In genomic region chr5:142431029-142431428, GRCm38 (mm10) we compare ENCODE assay signal across 23 mouse cellular contexts. TPM values are rescaled to one million over a fixed set of nuclear protein-coding genes. Genes with fewer than 3 reads are reported as not detected.
A peak's percentile ranks its signal among the peaks of the same experiment; 100 is the strongest.
DNase-seq lines count a peak whose midpoint lies in the region; ATAC-seq and TF ChIP-seq lines count a peak whose summit lies in the region.
"Had no signal": no experiment of that assay in that cellular context is flagged by ENCODE, and none has a peak within 500 bp of the region (broad histone marks: within the 10 kb centered on the region; RNA-seq: fewer than 3 reads in every experiment).

No protein-coding gene starts in this region.

- peaks cover 31% of the 10 kb centered on the region for H3K4me1 ChIP-seq in forebrain, embryonic 12.5 days
- H3K4me1 ChIP-seq in forebrain, embryonic 15.5 days: peaks cover 13% of the 10 kb centered on the region
- H3K4me1 ChIP-seq in liver, adult 2 months (ENCODE audit: control insufficient read depth, insufficient read depth, low read length): peaks cover 28% of the 10 kb centered on the region
- H3K4me1 ChIP-seq in liver, embryonic 12.5 days: peaks cover 44% of the 10 kb centered on the region
- H3K4me1 ChIP-seq in embryonic facial prominence, embryonic 11.5 days (ENCODE audit: control insufficient read depth, insufficient read depth, low read length): peaks cover 5% of the 10 kb centered on the region; the same call in 1 of the 2 replicates
- H3K4me1 ChIP-seq in stomach, postnatal 0 days (replicated peaks; ENCODE audit: control insufficient read depth, insufficient read depth): peaks cover 11% of the 10 kb centered on the region; the same call in 1 of the 2 replicates

- DNase-seq in liver, adult 2 months (ENCODE audit: extremely low read depth, low read depth, low spot score): no peak
- peak; percentile 17 for DNase-seq in embryonic facial prominence, embryonic 11.5 days (ENCODE audit: low spot score)
- no peak for DNase-seq in stomach, postnatal 0 days (ENCODE audit: low spot score)
- DNase-seq in right cerebral cortex, adult 2 months (ENCODE audit: low spot score in 2 of 2): no peak
- no peak for DNase-seq in ovary, adult 18-20 months (ENCODE audit: low spot score)
- DNase-seq: adrenal gland, adult 8-10 months; cerebellum, adult 11-12 months; cerebellum, postnatal 14 days; kidney, adult 9 months; kidney, postnatal 4 days; liver, embryonic 13.5 days; right cerebral cortex, adult 18-20 months; thymus, postnatal 36 days had no signal

- WGBS in forebrain, embryonic 12.5 days: 64% methylated on average over 12 of the region's 12 CpGs
- 70% methylated on average over 12 of the region's 12 CpGs for WGBS in forebrain, embryonic 15.5 days
- WGBS in liver, adult 2 months: 89% methylated on average over 12 of the region's 12 CpGs
- WGBS in liver, embryonic 12.5 days (ENCODE audit: insufficient replicate concordance): 82% methylated on average over 12 of the region's 12 CpGs
- 47% methylated on average over 12 of the region's 12 CpGs for WGBS in embryonic facial prominence, embryonic 11.5 days
- WGBS in stomach, postnatal 0 days: 69% methylated on average over 12 of the region's 12 CpGs

- H3K9ac ChIP-seq in forebrain, embryonic 12.5 days: no peak overlapping the region
- no peak overlapping the region for H3K9ac ChIP-seq in forebrain, embryonic 15.5 days (replicated peaks)
- H3K9ac ChIP-seq in liver, adult 2 months (ENCODE audit: low read depth, low read length): no peak overlapping the region
- no peak overlapping the region for H3K9ac ChIP-seq in liver, embryonic 12.5 days
- H3K9ac ChIP-seq in embryonic facial prominence, embryonic 11.5 days (replicated peaks; ENCODE audit: low read length): no peak overlapping the region
- 0 out of 2 replicates have a peak overlapping the region, but pooled peaks have one; percentile 8 for H3K9ac ChIP-seq in stomach, postnatal 0 days (ENCODE audit: low read length)
- H3K9ac ChIP-seq: hindbrain, embryonic 13.5 days; liver, embryonic 13.5 days; lung, embryonic 15.5 days; midbrain, embryonic 12.5 days; neural tube, embryonic 12.5 days had no signal

- H3K27ac ChIP-seq in forebrain, embryonic 12.5 days: 0 out of 2 replicates have a peak overlapping the region, but pooled peaks have one; percentile 9
- no peak overlapping the region for H3K27ac ChIP-seq in forebrain, embryonic 15.5 days (replicated peaks)
- peak overlapping the region; percentile 37; the same call in 1 of the 2 replicates for H3K27ac ChIP-seq in liver, adult 2 months (replicated peaks; ENCODE audit: insufficient read depth, low read depth, low read length)
- H3K27ac ChIP-seq in liver, embryonic 12.5 days: no peak overlapping the region
- no peak overlapping the region for H3K27ac ChIP-seq in embryonic facial prominence, embryonic 11.5 days (replicated peaks; ENCODE audit: low read depth, low read length)
- H3K27ac ChIP-seq in stomach, postnatal 0 days (replicated peaks): 0 out of 2 replicates have a peak overlapping the region, but pooled peaks have one; percentile 8
- H3K27ac ChIP-seq: hindbrain, embryonic 13.5 days; liver, embryonic 13.5 days; macrophage; midbrain, embryonic 12.5 days; neural tube, embryonic 12.5 days had no signal

- H3K4me2 ChIP-seq in forebrain, embryonic 12.5 days: no peak overlapping the region
- H3K4me2 ChIP-seq in forebrain, embryonic 15.5 days (replicated peaks): no peak overlapping the region
- no peak overlapping the region for H3K4me2 ChIP-seq in liver, embryonic 12.5 days
- H3K4me2 ChIP-seq in embryonic facial prominence, embryonic 11.5 days (ENCODE audit: low read depth, low read length): no peak overlapping the region
- no peak overlapping the region for H3K4me2 ChIP-seq in stomach, postnatal 0 days (replicated peaks; ENCODE audit: low read depth)
- H3K4me2 ChIP-seq: hindbrain, embryonic 13.5 days; liver, embryonic 13.5 days; lung, embryonic 15.5 days; midbrain, embryonic 12.5 days; neural tube, embryonic 12.5 days had no signal

- H3K36me3 ChIP-seq in forebrain, embryonic 12.5 days (replicated peaks): peaks cover 13% of the 10 kb centered on the region
- peaks cover 5% of the 10 kb centered on the region for H3K36me3 ChIP-seq in forebrain, embryonic 15.5 days
- H3K36me3 ChIP-seq in liver, adult 2 months (ENCODE audit: control insufficient read depth, insufficient read depth, low read length): peaks cover 7% of the 10 kb centered on the region; the same call in 1 of the 2 replicates
- peaks cover 15% of the 10 kb centered on the region for H3K36me3 ChIP-seq in liver, embryonic 12.5 days
- H3K36me3 ChIP-seq in embryonic facial prominence, embryonic 11.5 days (replicated peaks; ENCODE audit: control insufficient read depth, insufficient read depth, low read depth, low read length): peaks cover 9% of the 10 kb centered on the region; the same call in 1 of the 2 replicates
- peaks cover 7% of the 10 kb centered on the region; the same call in 1 of the 2 replicates for H3K36me3 ChIP-seq in stomach, postnatal 0 days (ENCODE audit: control insufficient read depth, insufficient read depth, low read length)

- TF ChIP-seq POLR2A in liver, adult 2 months (IDR thresholded peaks at IDR 0.05; ENCODE audit: extremely low read depth, insufficient read depth, low read length): no peak

- ATAC-seq in forebrain, embryonic 12.5 days (ENCODE audit: low FRiP score): no peak
- no peak for ATAC-seq in forebrain, embryonic 15.5 days (replicated peaks)
- no peak for ATAC-seq in liver, embryonic 12.5 days
- ATAC-seq in embryonic facial prominence, embryonic 11.5 days (replicated peaks; ENCODE audit: insufficient number of reproducible peaks, low FRiP score, low TSS enrichment, low read depth): no peak
- no peak for ATAC-seq in stomach, postnatal 0 days (ENCODE audit: low FRiP score, low TSS enrichment)
- ATAC-seq: CD4-positive, CD25-positive, alpha-beta regulatory T cell, adult 4 months; forebrain, embryonic 16.5 days had no signal

- no peaks in the 10 kb centered on the region for H3K27me3 ChIP-seq in forebrain, embryonic 12.5 days
- no peaks in the 10 kb centered on the region for H3K27me3 ChIP-seq in forebrain, embryonic 15.5 days
- H3K27me3 ChIP-seq in liver, adult 2 months (ENCODE audit: control insufficient read depth, insufficient read depth, low read length): no peaks in the 10 kb centered on the region
- H3K27me3 ChIP-seq in liver, embryonic 12.5 days (replicated peaks): no peaks in the 10 kb centered on the region
- no peaks in the 10 kb centered on the region for H3K27me3 ChIP-seq in embryonic facial prominence, embryonic 11.5 days (ENCODE audit: control insufficient read depth, insufficient read depth, low read length)
- no peaks in the 10 kb centered on the region for H3K27me3 ChIP-seq in stomach, postnatal 0 days (ENCODE audit: control insufficient read depth, insufficient read depth, low read length)
- H3K27me3 ChIP-seq: hindbrain, embryonic 13.5 days; liver, embryonic 13.5 days; lung, embryonic 15.5 days; midbrain, embryonic 12.5 days; neural tube, embryonic 12.5 days had no signal

- H3K4me3 ChIP-seq in forebrain, embryonic 12.5 days (replicated peaks): no peak overlapping the region
- H3K4me3 ChIP-seq in forebrain, embryonic 15.5 days: no peak overlapping the region
- no peak overlapping the region for H3K4me3 ChIP-seq in liver, adult 2 months (ENCODE audit: insufficient read depth, low read depth, low read length)
- H3K4me3 ChIP-seq in liver, embryonic 12.5 days: no peak overlapping the region
- H3K4me3 ChIP-seq in embryonic facial prominence, embryonic 11.5 days (ENCODE audit: low read depth, low read length): no peak overlapping the region
- no peak overlapping the region for H3K4me3 ChIP-seq in stomach, postnatal 0 days (ENCODE audit: low read depth, low read length)
- H3K4me3 ChIP-seq: hindbrain, embryonic 13.5 days; liver, embryonic 13.5 days; lung, embryonic 15.5 days; midbrain, embryonic 12.5 days; neural tube, embryonic 12.5 days had no signal

- TF ChIP-seq EP300 in stomach, postnatal 0 days (optimal IDR thresholded peaks at IDR 0.05): no peak

- TF ChIP-seq CTCF in liver, adult 2 months (IDR thresholded peaks at IDR 0.05; ENCODE audit: low read depth, low read length): no peak
- TF ChIP-seq CTCF in stomach, postnatal 0 days (IDR thresholded peaks at IDR 0.05; ENCODE audit: low read depth): no peak

- no peaks in the 10 kb centered on the region for H3K9me3 ChIP-seq in forebrain, embryonic 12.5 days
- no peaks in the 10 kb centered on the region for H3K9me3 ChIP-seq in forebrain, embryonic 15.5 days
- no peaks in the 10 kb centered on the region for H3K9me3 ChIP-seq in liver, embryonic 12.5 days (replicated peaks)
- H3K9me3 ChIP-seq in embryonic facial prominence, embryonic 11.5 days (replicated peaks; ENCODE audit: control insufficient read depth, low read length): no peaks in the 10 kb centered on the region
- no peaks in the 10 kb centered on the region for H3K9me3 ChIP-seq in stomach, postnatal 0 days (ENCODE audit: control insufficient read depth, low read length)
- H3K9me3 ChIP-seq: hindbrain, embryonic 13.5 days; liver, embryonic 13.5 days; lung, embryonic 15.5 days; midbrain, embryonic 12.5 days; neural tube, embryonic 12.5 days had no signal

- H3K79me2 ChIP-seq in liver, adult 2 months (ENCODE audit: control insufficient read depth, insufficient read depth, low read length): peaks cover 52% of the 10 kb centered on the region; the same call in 1 of the 2 replicates

RNA-seq across cellular contexts. Expression of gene Foxk1, which starts 29.7 kb away (rescaled TPM):
- polyA plus RNA-seq in forebrain, embryonic 12.5 days (2016; fragmentation: Nextera tagmentation; extraction: Ambion mirVana): 5.2 and 5.9 TPM in 2 replicates
- polyA plus RNA-seq in forebrain, embryonic 15.5 days (2015; fragmentation: Nextera tagmentation; extraction: Ambion mirVana): 3.9 TPM in 2 replicates
- total RNA-seq in liver, adult 2 months (2014; rRNA removed): 3.0 and 5.0 TPM in 2 replicates
- polyA plus RNA-seq in liver, adult 2 months (2012; rRNA removed): 7.2 and 7.6 TPM in 2 replicates
- 3.1 and 4.1 TPM in 2 replicates for polyA plus RNA-seq in liver, embryonic 12.5 days (2016; fragmentation: Nextera tagmentation; extraction: Ambion mirVana)
- polyA plus RNA-seq in embryonic facial prominence, embryonic 11.5 days (2014; fragmentation: Nextera tagmentation; extraction: Ambion mirVana): 2.9 and 3.4 TPM in 2 replicates
- 3.5 and 3.8 TPM in 2 replicates for polyA plus RNA-seq in stomach, postnatal 0 days (2015; fragmentation: Nextera tagmentation; extraction: Ambion mirVana)

RNA-seq across cellular contexts. Expression of gene Ap5z1, which starts 32.7 kb away (rescaled TPM):
- 12.7 and 15.2 TPM in 2 replicates for polyA plus RNA-seq in forebrain, embryonic 12.5 days (2016; fragmentation: Nextera tagmentation; extraction: Ambion mirVana)
- 15.0 and 15.1 TPM in 2 replicates for polyA plus RNA-seq in forebrain, embryonic 15.5 days (2015; fragmentation: Nextera tagmentation; extraction: Ambion mirVana)
- total RNA-seq in liver, adult 2 months (2014; rRNA removed): 3.6 and 6.9 TPM in 2 replicates
- polyA plus RNA-seq in liver, adult 2 months (2012; rRNA removed): 23.3 and 24.9 TPM in 2 replicates
- polyA plus RNA-seq in liver, embryonic 12.5 days (2016; fragmentation: Nextera tagmentation; extraction: Ambion mirVana): 6.8 and 7.4 TPM in 2 replicates
- 5.5 and 8.0 TPM in 2 replicates for polyA plus RNA-seq in embryonic facial prominence, embryonic 11.5 days (2014; fragmentation: Nextera tagmentation; extraction: Ambion mirVana)
- polyA plus RNA-seq in stomach, postnatal 0 days (2015; fragmentation: Nextera tagmentation; extraction: Ambion mirVana): 4.2 and 5.0 TPM in 2 replicates

Comparison
In these comparisons a context has a peak if more than half of its experiments do, and no peak if none do; other contexts are left out.
1. H3K27ac ChIP-seq: peak in forebrain, embryonic 12.5 days (single experiment), liver, adult 2 months (single experiment) and stomach, postnatal 0 days (single experiment); none in forebrain, embryonic 15.5 days (single experiment), liver, embryonic 12.5 days (single experiment) and embryonic facial prominence, embryonic 11.5 days (single experiment).